Mouse (Mus musculus) ZHBTc4 (cell line): ENCODE data around the gene Etv6.

Source experiments
- DNase-seq: peaks from one replicate; pipeline ENCODE4 v3.0.0-alpha.2; 2011; ENCODE audit warnings: low read depth, low spot score

Gene Etv6

DNA sequence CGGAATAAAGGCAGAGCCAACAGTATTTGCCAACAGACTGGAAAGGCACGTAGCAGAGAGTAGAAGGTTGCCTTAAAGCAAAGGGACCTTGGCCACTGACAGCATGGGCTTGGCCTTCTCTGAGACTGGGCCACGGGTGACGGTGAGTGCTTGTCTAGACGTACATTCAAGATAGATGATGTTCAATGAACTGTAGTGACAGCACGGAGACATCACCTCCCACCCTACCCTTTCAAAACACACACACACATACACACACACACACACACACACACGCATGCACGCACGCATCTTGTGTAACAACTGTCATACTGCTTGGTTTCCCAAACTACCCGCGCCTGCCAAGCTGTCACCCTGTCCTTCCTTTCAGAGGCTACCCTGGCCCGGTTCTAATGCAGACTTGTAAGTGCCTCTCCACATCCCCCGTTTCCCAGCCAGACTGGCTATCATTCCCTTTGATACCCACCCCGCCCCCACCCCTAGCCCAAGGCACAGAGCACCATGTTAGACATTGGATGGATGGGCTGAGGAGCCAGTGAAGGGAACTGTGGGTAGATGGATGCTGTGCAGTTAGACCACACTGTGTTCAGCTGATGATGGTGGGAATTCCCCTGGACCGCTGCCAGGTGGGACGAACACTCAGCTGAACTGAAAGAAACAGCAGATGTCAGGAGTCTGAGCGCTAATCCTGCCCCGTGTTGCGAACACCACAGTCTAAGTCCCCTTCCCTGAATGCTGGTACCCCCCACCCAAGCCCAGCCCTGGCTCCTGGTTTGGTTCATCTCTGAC lies 172.1 kb downstream of the Etv6 start:
- peak; percentile 42 for DNase-seq

DNA sequence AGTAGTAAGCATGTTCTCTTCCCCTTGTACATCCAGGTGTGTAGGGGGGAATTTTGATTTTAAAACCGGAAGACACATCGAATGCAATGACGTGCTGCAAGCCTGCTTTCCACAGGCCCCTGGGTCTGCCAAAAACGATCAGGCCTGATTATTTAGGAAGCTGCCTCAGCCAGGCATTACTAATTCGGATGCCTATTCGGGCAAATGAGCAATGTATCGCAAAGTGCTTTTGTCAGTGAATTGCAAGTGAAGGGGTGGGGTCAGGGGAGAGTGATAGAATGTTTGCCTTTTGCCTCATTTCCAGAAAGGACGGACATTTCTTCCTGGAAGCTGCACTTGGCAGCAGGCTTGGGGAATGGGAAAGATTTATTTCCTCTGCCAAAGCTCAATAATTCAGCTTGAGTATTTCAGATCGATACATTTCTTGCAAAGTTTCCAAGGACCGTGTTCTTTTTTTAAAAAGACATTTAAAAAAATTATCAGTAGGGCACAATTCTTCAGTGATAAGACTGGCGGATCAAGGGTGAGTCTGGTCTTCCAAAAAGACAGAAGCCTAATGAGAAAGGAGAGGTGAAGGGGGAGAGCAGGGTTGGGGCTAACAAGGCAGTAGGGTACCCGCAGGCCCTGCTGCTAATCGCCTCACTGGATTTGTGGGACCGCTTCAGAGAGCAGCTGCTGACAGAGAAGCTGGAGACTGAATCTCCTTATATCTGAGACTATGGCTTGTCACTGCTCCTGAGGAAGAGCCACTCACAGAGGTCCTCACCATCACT lies 172.9 kb downstream of the Etv6 start:
- no peak for DNase-seq

DNA sequence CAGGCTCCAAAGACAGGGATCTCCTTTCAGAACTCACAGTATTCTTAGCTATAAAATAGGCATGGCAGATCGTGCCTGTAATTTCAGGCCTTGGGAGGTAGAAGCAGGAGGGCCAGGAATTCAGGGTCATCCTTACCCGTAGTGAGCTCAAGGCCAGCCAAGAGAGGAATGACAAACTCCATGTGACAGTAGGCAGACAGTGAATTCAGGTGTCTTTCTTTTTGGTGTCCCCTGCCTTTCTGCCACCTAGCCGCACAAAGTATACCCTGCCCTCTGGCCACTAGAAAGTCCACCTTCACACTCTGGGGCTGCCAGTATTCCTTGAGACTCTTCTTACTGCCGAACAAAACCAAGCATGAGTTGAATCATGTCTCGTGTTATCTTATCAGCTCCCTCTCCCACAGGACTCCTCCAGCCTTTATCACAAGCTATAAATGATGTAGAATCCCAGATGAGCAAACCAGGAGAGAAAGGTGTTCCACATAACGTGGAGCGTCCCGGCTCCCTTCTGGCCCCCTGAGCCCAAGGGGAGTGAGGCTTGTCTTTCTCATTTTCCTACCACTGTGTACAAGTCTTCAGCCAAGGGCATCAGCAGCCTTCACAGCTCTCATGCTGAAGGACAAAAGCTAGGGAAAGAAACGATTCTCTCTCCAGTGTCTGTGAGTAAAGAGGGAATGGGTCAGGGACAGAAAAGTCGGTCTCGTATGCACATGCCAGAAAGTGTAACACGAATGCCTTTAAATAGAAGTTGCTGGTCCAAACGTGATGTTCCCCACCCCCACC lies 175.4 kb downstream of the Etv6 start:
- DNase-seq = no peak

DNA sequence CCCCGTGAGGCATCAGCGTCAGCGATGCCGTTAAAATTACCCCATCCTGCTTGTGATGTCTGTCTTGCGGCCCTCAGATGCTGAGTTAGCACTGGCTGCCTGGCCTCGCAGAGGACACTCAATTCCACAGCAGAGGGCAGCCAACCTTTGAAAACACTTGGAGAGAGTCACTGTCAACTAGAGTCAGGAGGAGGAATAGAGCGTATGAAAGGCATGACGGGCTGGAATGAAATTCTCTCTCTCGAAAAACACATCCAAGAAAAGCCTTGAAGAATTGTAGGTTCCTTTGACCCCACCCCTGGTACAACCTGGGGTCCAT lies 175.9 kb downstream of the Etv6 start:
- no peak for DNase-seq

DNA sequence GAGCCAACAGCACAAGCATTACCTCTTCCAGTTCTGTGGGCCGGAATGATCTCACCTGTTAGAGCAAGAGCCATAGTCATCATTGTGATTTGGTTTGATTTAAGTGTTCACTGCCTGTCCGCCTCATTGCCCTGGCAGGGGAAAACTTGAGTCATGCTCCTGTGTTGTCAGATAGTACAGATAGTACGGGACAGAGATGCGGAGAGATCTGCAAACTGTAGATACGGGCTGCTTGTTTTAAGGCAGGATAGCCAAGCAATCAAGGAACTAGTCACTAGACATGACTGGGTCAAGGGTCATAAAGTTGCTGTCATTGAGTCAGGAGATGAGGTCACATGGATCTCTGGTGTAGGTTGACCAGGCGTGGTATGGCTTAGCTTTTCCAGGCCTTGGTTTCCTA lies 182.2 kb downstream of the Etv6 start:
- no peak for DNase-seq

DNA sequence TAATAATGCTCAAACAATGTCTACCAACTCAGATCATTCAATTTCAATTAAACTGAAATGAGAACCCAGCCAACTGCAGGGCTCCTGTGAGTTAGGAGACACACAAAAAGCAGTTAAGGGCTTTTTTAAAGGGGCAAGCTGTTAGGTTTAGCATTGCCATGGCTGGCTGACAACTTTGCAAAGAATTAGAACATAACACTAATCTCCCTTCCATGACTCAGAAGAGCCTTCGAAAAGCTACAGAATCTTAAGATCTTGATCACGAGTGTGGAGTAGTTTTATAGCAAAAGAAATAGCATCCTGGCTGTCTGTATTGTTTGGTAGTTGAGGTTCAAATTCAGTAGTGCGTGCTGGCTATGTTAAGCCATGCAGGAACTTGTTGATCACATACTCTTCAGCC lies 182.9 kb downstream of the Etv6 start:
- no peak for DNase-seq

DNA sequence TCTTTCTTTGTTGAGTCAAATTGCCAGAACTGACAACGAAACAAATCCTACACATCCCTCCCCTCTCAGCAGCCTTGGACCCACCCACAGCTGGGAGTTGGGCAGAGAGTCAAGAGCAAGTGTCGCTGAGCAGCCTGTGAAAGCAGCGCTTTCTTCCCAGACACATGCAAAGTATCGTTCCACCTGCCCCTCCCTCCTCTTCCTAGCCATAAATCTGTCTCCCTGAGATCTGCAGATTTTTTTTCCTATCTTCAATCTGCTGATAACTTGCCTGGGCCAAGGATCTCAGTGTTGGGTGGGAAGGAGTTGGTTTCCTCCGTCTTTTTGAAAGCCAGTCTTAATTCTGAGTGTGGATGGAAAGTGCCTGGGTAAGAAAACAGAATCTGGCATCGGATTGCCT lies 183.9 kb downstream of the Etv6 start:
- DNase-seq = no peak

DNA sequence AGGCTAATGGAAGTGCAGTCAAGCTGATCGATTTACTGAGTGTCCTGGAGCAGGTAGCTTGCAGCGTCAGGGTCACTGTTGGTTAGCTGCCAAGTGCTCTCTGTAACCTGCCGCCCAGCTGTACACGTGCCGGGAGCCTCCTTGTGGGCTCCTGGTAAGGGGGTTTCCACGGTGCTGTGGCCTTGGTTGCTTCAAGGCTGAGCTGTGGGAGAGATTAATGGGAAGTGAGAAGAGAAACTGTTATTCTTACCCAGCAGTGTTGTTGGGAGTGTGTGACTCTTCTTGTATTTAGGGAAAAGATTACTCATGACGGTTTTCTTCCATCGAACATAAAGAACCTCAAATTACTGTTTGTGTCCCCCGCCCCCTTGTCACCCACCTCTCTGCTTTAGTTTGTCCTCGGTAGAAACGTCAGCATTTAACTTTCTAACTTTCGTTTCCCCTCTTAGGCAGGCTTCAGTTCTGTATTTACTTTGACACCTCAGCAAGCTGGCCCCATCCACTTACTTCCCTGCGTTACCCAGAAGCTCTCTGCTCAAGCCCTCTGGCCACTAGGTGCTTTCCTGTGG lies 184.8 kb downstream of the Etv6 start:
- DNase-seq = no peak

DNA sequence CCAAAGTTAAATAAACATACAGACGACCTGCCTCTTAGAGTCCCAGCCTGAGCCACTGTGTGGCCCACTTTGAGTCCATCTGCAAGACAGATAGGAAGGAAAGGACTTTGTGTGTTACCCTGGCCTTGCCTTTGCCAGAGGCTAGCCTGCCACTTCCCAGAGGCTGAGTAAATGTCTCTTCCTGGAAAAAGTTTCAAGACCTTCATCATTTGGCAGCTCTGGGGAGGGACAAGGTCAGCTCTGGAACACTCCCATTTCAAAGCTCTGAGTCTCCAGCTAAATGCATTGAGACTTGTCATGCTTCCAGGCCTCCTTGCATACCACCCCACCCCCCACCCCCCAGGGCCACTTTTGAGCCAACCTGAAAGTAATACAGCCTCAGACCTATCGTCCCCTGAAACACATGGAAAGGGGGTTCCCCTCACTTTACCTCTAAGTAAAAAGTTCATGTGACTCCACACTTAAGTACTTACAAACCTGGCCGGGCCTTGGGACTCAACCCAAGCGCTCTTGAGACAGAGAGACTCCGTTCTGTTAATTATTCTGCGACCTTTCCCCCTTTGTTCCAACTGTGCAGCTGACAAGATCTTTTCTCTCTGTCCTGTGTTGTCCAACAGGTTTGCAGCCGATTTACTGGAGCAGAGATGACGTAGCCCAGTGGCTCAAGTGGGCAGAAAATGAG lies 186.9 kb downstream of the Etv6 start:
- DNase-seq = peak; percentile 77

DNA sequence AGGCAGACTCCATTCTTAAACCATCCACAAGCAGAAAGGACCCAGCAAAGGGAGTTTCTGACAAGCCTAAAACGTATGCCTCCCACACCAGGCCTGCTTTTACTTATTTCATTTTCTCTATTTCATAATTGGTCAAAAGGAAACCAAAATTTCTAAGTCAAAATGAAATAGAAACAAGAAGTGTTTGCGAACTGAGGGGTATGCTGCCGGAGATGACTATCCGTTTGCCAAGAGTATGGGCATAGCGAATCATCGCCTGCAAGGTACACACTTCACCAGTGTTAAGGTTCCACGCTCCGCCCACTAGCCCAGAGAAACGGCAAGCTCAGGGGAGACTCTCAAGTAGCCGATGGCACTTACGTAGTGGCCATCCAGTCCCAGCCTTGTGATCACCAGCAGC lies 190.1 kb downstream of the Etv6 start:
- DNase-seq = no peak

DNA sequence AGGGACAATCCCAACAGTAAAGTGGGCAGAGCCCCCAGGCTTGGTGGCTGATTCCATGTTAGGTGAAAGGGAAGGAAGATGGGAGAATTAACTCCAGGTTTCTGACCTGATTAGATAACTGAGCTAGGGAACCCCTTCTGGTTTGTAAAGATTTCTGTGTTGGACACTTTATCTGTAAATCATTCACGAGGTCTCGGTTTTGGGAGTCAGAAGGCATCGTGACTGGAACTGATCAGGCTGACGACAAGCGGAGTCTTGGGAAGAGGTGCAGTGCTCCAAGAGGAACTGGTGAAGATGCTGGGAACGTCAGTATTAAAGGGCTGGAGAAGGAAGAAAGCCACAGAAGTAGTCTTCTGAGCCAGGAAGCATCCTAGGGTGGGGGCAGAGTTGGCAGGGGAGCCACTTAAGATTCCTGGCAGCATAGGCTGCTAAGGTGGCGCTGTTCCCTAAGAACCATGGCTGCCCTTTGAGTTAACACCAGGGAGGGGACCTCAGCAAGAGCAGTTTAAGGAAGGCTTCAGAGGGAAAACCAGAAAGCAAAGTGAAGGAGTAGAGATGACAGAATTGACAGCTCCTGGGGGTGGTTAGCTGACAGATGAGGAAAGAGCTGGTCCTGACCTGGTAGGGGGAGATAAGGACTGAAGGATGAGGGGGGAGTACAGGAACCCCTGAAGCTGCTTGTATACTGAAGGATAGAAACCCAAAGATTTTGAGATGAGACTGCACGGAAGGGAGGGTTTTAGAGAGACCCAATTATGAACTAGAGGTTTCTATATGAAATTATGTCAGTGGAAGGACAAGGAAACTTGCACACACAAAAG lies 191.1 kb downstream of the Etv6 start:
- DNase-seq = no peak

DNA sequence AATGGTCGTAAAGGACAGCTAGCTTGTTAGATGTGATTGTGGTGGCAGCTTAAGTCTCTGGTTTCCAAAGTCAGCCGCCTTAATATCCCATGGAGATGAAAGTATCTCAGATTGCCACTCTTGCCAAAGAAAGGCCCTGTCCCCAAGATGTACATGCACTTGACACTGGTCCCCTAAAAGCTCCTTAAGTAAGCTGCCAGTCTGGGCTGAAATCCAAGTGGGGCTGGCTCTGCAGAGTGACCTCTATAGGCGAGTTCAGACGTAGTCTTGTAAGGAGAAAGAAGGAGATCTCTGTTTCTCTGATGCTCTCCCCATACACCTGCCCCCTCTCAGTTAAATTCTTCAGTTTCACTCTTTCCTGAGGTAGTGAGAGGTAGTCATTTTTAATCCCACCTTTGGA lies 200.8 kb downstream of the Etv6 start:
- DNase-seq = no peak

DNA sequence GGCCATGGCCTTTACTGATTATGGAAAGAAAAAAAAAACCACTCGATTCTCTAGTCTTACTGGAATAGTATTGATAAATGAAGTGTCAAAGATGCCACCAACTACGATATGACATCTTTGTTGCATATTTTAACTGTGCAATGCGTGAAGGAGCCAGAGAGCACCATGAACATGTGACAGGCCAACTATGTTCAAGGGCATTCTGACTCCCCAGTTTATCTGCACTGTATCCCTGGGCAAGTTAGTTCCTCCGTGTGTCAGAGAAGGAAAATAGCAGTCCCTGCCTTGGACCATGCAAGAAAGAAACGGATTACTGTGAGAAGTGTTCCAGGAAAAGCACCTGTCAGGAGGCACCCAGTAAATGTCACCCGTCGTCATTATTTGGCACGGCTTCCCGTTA lies 203.0 kb downstream of the Etv6 start:
- DNase-seq = no peak

DNA sequence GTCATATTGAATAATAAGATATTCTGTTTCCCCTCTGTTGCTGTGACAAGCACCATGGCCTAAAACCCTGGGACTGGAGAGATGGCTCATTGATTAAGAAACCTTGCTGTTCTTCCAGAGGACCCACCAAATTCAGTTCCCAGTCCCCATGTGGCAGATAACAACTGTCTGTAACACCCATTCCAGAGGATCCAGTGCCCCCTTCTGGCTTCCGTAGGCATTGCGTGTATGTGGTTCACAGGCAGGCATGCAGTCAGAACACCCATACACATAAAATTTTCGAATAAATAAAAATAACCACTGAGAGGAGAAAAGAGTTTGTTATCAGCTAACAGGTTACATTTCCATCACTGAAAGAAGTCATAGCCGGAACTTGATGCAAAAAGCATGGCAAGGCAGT lies 205.5 kb downstream of the Etv6 start:
- peak; percentile 71 for DNase-seq

DNA sequence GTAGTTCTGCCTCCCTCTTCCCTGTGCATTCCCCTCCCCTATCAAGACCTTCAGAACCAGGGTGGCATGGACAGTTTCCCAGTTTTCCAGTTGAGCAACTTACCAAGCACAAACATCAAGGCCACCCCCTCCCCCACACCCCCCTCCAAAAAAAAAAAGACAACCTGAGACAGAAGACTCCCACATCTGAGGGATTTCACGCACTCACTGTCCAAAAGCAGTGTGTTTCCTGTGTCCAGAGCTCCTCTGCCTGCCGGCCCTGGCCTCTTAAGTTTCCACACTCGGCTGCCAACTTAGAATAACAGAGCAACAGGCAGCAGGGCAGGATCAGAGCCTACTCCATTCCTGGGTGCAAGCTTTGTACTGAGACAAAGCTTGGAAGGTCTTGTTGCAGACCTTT lies 207.6 kb downstream of the Etv6 start:
- no peak for DNase-seq

DNA sequence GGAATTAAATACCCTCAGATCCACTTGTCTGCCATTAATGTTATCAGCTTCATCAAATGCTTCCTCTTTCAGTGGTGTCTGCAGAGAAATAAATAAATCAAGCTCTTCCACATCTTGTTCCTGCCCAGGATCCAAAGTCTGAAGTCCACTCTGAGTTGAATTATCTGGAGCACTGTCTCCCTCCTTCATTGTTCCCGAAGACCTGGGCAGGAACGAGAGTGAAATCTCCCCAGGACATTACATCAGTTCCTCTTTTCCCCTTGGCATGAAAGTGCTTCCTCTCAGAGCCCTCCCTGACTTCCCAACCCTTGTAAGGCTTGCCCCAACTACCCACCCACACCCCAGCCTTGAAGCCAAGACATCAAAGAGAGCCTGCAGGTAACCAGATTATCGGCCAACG lies 208.0 kb downstream of the Etv6 start:
- DNase-seq = peak; percentile 80

DNA sequence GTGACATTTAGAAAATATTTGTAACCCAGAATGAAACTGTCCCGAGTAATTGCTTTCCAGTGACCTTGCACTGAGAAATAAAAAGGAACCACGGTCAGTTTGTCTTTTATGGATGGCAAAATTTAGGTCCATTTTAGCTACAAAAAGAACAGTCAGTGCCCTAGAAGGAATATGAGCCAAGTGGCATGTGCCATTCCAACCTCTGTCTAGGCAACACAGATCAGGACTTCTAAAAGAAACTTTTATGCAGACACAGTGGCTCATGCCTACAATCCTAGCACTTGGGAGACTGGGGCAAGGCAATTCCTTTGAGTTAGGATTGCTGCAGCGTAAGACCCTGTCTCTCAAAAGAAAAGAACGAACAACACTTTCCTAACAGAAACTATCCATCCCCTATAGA lies 208.6 kb downstream of the Etv6 start:
- DNase-seq = no peak

DNA sequence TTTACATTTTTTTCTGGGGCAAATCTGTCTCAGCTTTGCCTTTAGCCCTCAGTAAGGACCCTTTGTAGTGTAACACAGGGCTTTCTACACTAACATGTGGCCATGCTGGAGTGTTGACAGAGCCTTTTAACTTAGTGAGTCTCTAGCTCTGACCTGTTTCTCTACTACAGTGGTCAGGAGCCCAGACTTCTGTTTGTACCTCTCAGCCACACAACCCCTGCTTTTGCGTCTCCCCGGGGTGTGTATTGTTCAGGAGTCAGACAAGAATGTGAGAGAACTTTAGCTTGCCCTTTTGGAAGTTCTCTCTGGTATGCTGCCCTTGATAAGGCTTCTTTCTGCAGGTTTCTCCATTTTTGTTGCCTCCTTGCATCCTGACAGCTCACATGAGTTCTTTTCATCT lies 210.6 kb downstream of the Etv6 start:
- DNase-seq = no peak

DNA sequence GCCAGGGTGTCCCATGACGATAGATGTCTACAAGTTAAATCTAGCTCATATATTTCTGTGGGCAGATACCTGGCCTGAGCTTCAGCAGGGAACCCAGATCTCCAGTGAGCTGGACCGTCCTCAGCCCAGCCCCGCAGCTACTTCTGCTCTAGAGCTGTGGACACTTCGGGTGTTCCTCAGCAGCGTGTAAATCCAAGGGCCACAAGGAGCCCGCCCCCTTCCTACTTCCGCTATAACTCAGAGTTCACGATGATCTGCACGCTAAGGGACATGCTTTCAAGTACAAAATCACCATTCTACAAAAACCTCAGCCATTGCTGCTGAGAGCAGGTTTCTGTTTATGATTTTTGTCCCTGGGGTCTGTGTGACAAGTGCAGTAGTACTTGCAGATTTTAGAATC lies 211.8 kb downstream of the Etv6 start:
- DNase-seq = no peak

DNA sequence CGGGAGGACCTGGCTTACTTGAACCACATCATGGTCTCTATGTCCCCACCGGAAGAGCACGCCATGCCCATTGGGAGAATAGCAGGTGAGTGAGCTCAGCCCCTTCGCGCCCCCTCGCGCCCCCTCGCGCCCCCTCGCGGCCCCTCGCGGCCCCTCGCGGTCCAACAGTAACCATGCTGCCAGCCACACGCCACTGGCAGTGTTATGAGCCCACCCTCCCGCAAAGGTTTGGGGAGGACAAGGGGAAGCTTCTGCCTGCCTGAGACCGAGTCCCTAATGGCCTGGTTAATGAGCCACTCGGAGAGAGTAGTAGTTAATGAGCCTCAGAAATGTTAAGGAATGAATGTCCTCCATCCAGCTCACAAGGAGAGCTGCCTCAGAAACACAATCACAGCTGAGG lies 213.2 kb downstream of the Etv6 start:
- DNase-seq = peak; percentile 83

DNA sequence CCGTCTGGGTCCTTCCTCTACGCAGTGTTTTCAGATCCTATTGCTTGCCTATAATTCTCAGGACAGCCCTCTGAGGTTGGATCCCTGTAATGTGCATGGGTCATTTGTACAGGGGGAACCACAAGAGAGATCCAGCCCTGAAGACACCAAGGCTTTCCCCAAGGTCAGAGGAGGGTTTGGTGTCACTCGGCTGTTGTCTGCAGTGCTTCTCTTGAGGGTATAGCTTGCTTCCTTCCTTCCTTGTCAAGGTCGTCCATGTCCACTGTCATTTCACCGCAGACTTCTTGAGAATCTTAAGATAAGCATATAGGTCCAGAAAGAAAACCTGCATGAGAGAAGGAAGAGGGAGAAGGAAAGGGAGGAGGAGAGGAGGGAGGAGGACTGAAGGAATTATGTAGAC lies 215.3 kb downstream of the Etv6 start:
- DNase-seq = no peak
